Mouse (Mus musculus) embryo, embryonic 11.5 days (tissue): ENCODE results near the gene Rnf157.
"Not testable (repeated sequence)": the region's sequence is repeated elsewhere in the genome, so short reads cannot be mapped to it uniquely, and the experiment has no call there.

Experiments used
- DNase-seq: peaks from one replicate; pipeline ENCODE4 v3.0.0-alpha.2; 2012; ENCODE audit warnings: low read depth, low spot score

Rnf157 gene

GRCm38 (mm10) chr11:116384171-116384570 lies 28.7 kb downstream of the Rnf157 start:
- no peak for DNase-seq

GRCm38 (mm10) chr11:116383070-116383469 lies 29.8 kb downstream of the Rnf157 start:
- not testable (repeated sequence) for DNase-seq

- DNase-seq: no peak
Measured at GRCm38 (mm10) chr11:116380767-116381166, 32.1 kb downstream of the Rnf157 start.

GRCm38 (mm10) chr11:116379530-116379929 lies 33.3 kb downstream of the Rnf157 start:
- no peak for DNase-seq

- no peak for DNase-seq
Measured at GRCm38 (mm10) chr11:116376945-116377661, 35.7 kb downstream of the Rnf157 start.

- DNase-seq: no peak
Measured at GRCm38 (mm10) chr11:116371894-116372450, 40.9 kb downstream of the Rnf157 start.

- DNase-seq: no peak
Measured at GRCm38 (mm10) chr11:116369633-116370032, 43.2 kb downstream of the Rnf157 start.

GRCm38 (mm10) chr11:116369051-116369450 lies 43.8 kb downstream of the Rnf157 start:
- DNase-seq: no peak

- DNase-seq: peak; percentile 57
Measured at GRCm38 (mm10) chr11:116368116-116368515, 44.7 kb downstream of the Rnf157 start.

- no peak for DNase-seq
Measured at GRCm38 (mm10) chr11:116366647-116367046, 46.2 kb downstream of the Rnf157 start.

GRCm38 (mm10) chr11:116366124-116366523 lies 46.7 kb downstream of the Rnf157 start:
- no peak for DNase-seq

- no peak for DNase-seq
Measured at GRCm38 (mm10) chr11:116365432-116365831, 47.4 kb downstream of the Rnf157 start.

- no peak for DNase-seq
Measured at GRCm38 (mm10) chr11:116362015-116362414, 50.8 kb downstream of the Rnf157 start.

- not testable (repeated sequence) for DNase-seq
Measured at GRCm38 (mm10) chr11:116360915-116361314, 51.9 kb downstream of the Rnf157 start.

GRCm38 (mm10) chr11:116359652-116360051 lies 53.2 kb downstream of the Rnf157 start:
- DNase-seq: no peak

- no peak for DNase-seq
Measured at GRCm38 (mm10) chr11:116358926-116359637, 53.8 kb downstream of the Rnf157 start.

GRCm38 (mm10) chr11:116354521-116354920 lies 58.3 kb downstream of the Rnf157 start:
- no peak for DNase-seq

- no peak for DNase-seq
Measured at GRCm38 (mm10) chr11:116353535-116353934, 59.3 kb downstream of the Rnf157 start.

GRCm38 (mm10) chr11:116351294-116351693 lies 61.5 kb downstream of the Rnf157 start:
- DNase-seq: no peak

GRCm38 (mm10) chr11:116347955-116348354 lies 64.9 kb downstream of the Rnf157 start:
- DNase-seq: no peak

GRCm38 (mm10) chr11:116347012-116347411 lies 65.8 kb downstream of the Rnf157 start:
- DNase-seq: no peak

- DNase-seq: no peak
Measured at GRCm38 (mm10) chr11:116342069-116342791, 70.6 kb downstream of the Rnf157 start.
